Mouse (Mus musculus): Measurements from ENCODE around the gene Srcin1. TPM values are rescaled to one million over a fixed set of nuclear protein-coding genes. Genes with fewer than 3 reads are reported as not detected.

The Srcin1 gene
- polyA plus RNA-seq, 1 experiment from 2014 or later = 0.08 TPM

GRCm38 (mm10) chr11:97567480-97567879 lies 8.5 kb downstream of the Srcin1 start:
- 16% methylated on average over 11 of the region's 11 CpGs for WGBS
- Histone ChIP-seq H3K27ac (replicated peaks) (no peak overlapping the region), H3K9ac (no peak overlapping the region)

GRCm38 (mm10) chr11:97566551-97566950 lies 9.4 kb downstream of the Srcin1 start:
- ATAC-seq (ENCODE audit: extremely low read depth, insufficient number of reproducible peaks, low FRiP score, low TSS enrichment) = no peak
- Histone ChIP-seq H3K4me1 (peaks cover 55% of the 10 kb centered on the region), H3K27ac (replicated peaks) (no peak overlapping the region), H3K36me3 (no peaks in the 10 kb centered on the region), H3K9ac (peak overlapping the region; percentile 52; the same call in 1 of the 2 replicates), H3K4me2 (no peak overlapping the region), H3K27me3 (replicated peaks) (peaks cover 94% of the 10 kb centered on the region), H3K4me3 (no peak overlapping the region), H3K9me3 (no peaks in the 10 kb centered on the region)
- 6% methylated on average over 13 of the region's 13 CpGs for WGBS

More at GRCm38 (mm10) chr11:97567480-97567879, 8.5 kb downstream of the Srcin1 start:
- Histone ChIP-seq H3K9me3 (no peaks in the 10 kb centered on the region), H3K36me3 (no peaks in the 10 kb centered on the region), H3K27me3 (replicated peaks) (peaks cover 94% of the 10 kb centered on the region), H3K4me2 (no peak overlapping the region), H3K4me3 (no peak overlapping the region), H3K4me1 (peaks cover 54% of the 10 kb centered on the region)
- ATAC-seq (ENCODE audit: extremely low read depth, insufficient number of reproducible peaks, low FRiP score, low TSS enrichment) = no peak

- H3K27me3 ChIP-seq (replicated peaks) = peaks cover 95% of the 10 kb centered on the region
- H3K36me3 ChIP-seq = no peaks in the 10 kb centered on the region
- H3K27ac ChIP-seq (replicated peaks) = no peak overlapping the region
- no peaks in the 10 kb centered on the region for H3K9me3 ChIP-seq
- H3K4me1 ChIP-seq = peaks cover 38% of the 10 kb centered on the region
- no peak for ATAC-seq (ENCODE audit: extremely low read depth, insufficient number of reproducible peaks, low FRiP score, low TSS enrichment)
- H3K4me3 ChIP-seq = no peak overlapping the region
- WGBS = 47% methylated on average over 14 of the region's 14 CpGs
- H3K9ac ChIP-seq = no peak overlapping the region
- H3K4me2 ChIP-seq = no peak overlapping the region
Observed at GRCm38 (mm10) chr11:97563730-97564129, 12.3 kb downstream of the Srcin1 start.

- no peak for ATAC-seq (ENCODE audit: extremely low read depth, insufficient number of reproducible peaks, low FRiP score, low TSS enrichment)
- 18% methylated on average over 3 of the region's 3 CpGs for WGBS
- H3K4me2 ChIP-seq = no peak overlapping the region
- H3K27me3 ChIP-seq (replicated peaks) = peaks cover 97% of the 10 kb centered on the region
- no peak overlapping the region for H3K4me3 ChIP-seq
- H3K27ac ChIP-seq (replicated peaks) = no peak overlapping the region
- no peaks in the 10 kb centered on the region for H3K9me3 ChIP-seq
- no peaks in the 10 kb centered on the region for H3K36me3 ChIP-seq
- peaks cover 29% of the 10 kb centered on the region for H3K4me1 ChIP-seq
- no peak overlapping the region for H3K9ac ChIP-seq
Observed at GRCm38 (mm10) chr11:97562536-97562935, 13.4 kb downstream of the Srcin1 start.

GRCm38 (mm10) chr11:97560210-97560963 lies 15.6 kb downstream of the Srcin1 start:
- WGBS = 38% methylated on average over 17 of the region's 17 CpGs
- Histone ChIP-seq H3K27ac (replicated peaks) (no peak overlapping the region), H3K9ac (peak overlapping the region; percentile 20; the same call in 1 of the 2 replicates), H3K36me3 (no peaks in the 10 kb centered on the region), H3K27me3 (replicated peaks) (peaks cover 96% of the 10 kb centered on the region), H3K4me3 (no peak overlapping the region), H3K4me1 (peaks cover 32% of the 10 kb centered on the region), H3K4me2 (no peak overlapping the region), H3K9me3 (no peaks in the 10 kb centered on the region)
- ATAC-seq (ENCODE audit: extremely low read depth, insufficient number of reproducible peaks, low FRiP score, low TSS enrichment) = no peak

- WGBS = 37% methylated on average over 4 of the region's 4 CpGs
Observed at GRCm38 (mm10) chr11:97559549-97559948, 16.4 kb downstream of the Srcin1 start.

GRCm38 (mm10) chr11:97557885-97558284 lies 18.1 kb downstream of the Srcin1 start:
- 82% methylated on average over 4 of the region's 4 CpGs for WGBS

More at GRCm38 (mm10) chr11:97559549-97559948, 16.4 kb downstream of the Srcin1 start:
- Histone ChIP-seq H3K4me1 (peaks cover 32% of the 10 kb centered on the region), H3K36me3 (no peaks in the 10 kb centered on the region), H3K9ac (no peak overlapping the region), H3K9me3 (no peaks in the 10 kb centered on the region), H3K4me2 (no peak overlapping the region), H3K4me3 (no peak overlapping the region), H3K27me3 (replicated peaks) (peaks cover 93% of the 10 kb centered on the region), H3K27ac (replicated peaks) (no peak overlapping the region)
- ATAC-seq (ENCODE audit: extremely low read depth, insufficient number of reproducible peaks, low FRiP score, low TSS enrichment) = no peak

GRCm38 (mm10) chr11:97556569-97557408 lies 19.2 kb downstream of the Srcin1 start:
- H3K27me3 ChIP-seq (replicated peaks) = peaks cover 96% of the 10 kb centered on the region
- no peak overlapping the region for H3K4me3 ChIP-seq
- 13% methylated on average over 7 of the region's 7 CpGs for WGBS
- H3K9me3 ChIP-seq = no peaks in the 10 kb centered on the region
- no peak overlapping the region for H3K9ac ChIP-seq
- no peak for ATAC-seq (ENCODE audit: extremely low read depth, insufficient number of reproducible peaks, low FRiP score, low TSS enrichment)
- no peak overlapping the region for H3K4me2 ChIP-seq
- peaks cover 20% of the 10 kb centered on the region for H3K4me1 ChIP-seq
- H3K36me3 ChIP-seq = no peaks in the 10 kb centered on the region
- H3K27ac ChIP-seq (replicated peaks) = no peak overlapping the region

More at GRCm38 (mm10) chr11:97557885-97558284, 18.1 kb downstream of the Srcin1 start:
- H3K4me1 ChIP-seq = peaks cover 25% of the 10 kb centered on the region
- H3K4me3 ChIP-seq = no peak overlapping the region
- H3K36me3 ChIP-seq = no peaks in the 10 kb centered on the region
- no peaks in the 10 kb centered on the region for H3K9me3 ChIP-seq
- no peak for ATAC-seq (ENCODE audit: extremely low read depth, insufficient number of reproducible peaks, low FRiP score, low TSS enrichment)
- no peak overlapping the region for H3K9ac ChIP-seq
- no peak overlapping the region for H3K4me2 ChIP-seq
- H3K27ac ChIP-seq (replicated peaks) = no peak overlapping the region
- peaks cover 96% of the 10 kb centered on the region for H3K27me3 ChIP-seq (replicated peaks)

- H3K4me1 ChIP-seq = peaks cover 13% of the 10 kb centered on the region
- H3K9me3 ChIP-seq = no peaks in the 10 kb centered on the region
- H3K4me3 ChIP-seq = no peak overlapping the region
- H3K36me3 ChIP-seq = no peaks in the 10 kb centered on the region
- H3K9ac ChIP-seq = no peak overlapping the region
- no peak for ATAC-seq (ENCODE audit: extremely low read depth, insufficient number of reproducible peaks, low FRiP score, low TSS enrichment)
- H3K4me2 ChIP-seq = no peak overlapping the region
- 46% methylated on average over 6 of the region's 6 CpGs for WGBS
- H3K27ac ChIP-seq (replicated peaks) = no peak overlapping the region
- H3K27me3 ChIP-seq (replicated peaks) = peaks cover 96% of the 10 kb centered on the region
Observed at GRCm38 (mm10) chr11:97555144-97555543, 20.8 kb downstream of the Srcin1 start.

- no peak overlapping the region for H3K9ac ChIP-seq
- no peaks in the 10 kb centered on the region for H3K9me3 ChIP-seq
- peaks cover 9% of the 10 kb centered on the region for H3K4me1 ChIP-seq
- no peak overlapping the region for H3K4me3 ChIP-seq
- H3K4me2 ChIP-seq = no peak overlapping the region
- no peak overlapping the region for H3K27ac ChIP-seq (replicated peaks)
- no peaks in the 10 kb centered on the region for H3K36me3 ChIP-seq
- no peak for ATAC-seq (ENCODE audit: extremely low read depth, insufficient number of reproducible peaks, low FRiP score, low TSS enrichment)
- WGBS = 10% methylated on average over 8 of the region's 8 CpGs
- H3K27me3 ChIP-seq (replicated peaks) = peaks cover 97% of the 10 kb centered on the region
Observed at GRCm38 (mm10) chr11:97552151-97552550, 23.8 kb downstream of the Srcin1 start.

- WGBS = 43% methylated on average over 8 of the region's 8 CpGs
- ATAC-seq (ENCODE audit: extremely low read depth, insufficient number of reproducible peaks, low FRiP score, low TSS enrichment) = no peak
- H3K36me3 ChIP-seq = no peaks in the 10 kb centered on the region
- H3K4me1 ChIP-seq = peaks cover 13% of the 10 kb centered on the region
- no peak overlapping the region for H3K4me2 ChIP-seq
- H3K9ac ChIP-seq = no peak overlapping the region
- H3K27me3 ChIP-seq (replicated peaks) = peaks cover 100% of the 10 kb centered on the region
- H3K27ac ChIP-seq (replicated peaks) = no peak overlapping the region
- H3K9me3 ChIP-seq = no peaks in the 10 kb centered on the region
- H3K4me3 ChIP-seq = no peak overlapping the region
Observed at GRCm38 (mm10) chr11:97548757-97549156, 27.2 kb downstream of the Srcin1 start.
